Mouse (Mus musculus) retina, adult 2 months (tissue): ENCODE data around the gene Hp1bp3.

Experiments used
- DNase-seq: peaks from one replicate; pipeline ENCODE4 v3.0.0-alpha.2; 2012; ENCODE audit warnings: low read depth, low spot score

Hp1bp3 gene

GRCm38 (mm10) chr4:138216200-138216890 lies at the start of gene Hp1bp3:
Hp1bp3 (plus strand) TSS chr4:138216296.
- DNase-seq, result peak; percentile 60

- no peak for DNase-seq
These were observed 49.6 kb upstream of the Hp1bp3 start for GRCm38 (mm10) chr4:138166519-138166918.

GRCm38 (mm10) chr4:138168162-138168561 lies 47.9 kb upstream of the Hp1bp3 start:
- DNase-seq, result no peak

GRCm38 (mm10) chr4:138169420-138169819 lies 46.7 kb upstream of the Hp1bp3 start:
- no peak for DNase-seq

- no peak for DNase-seq
These were observed 43.4 kb upstream of the Hp1bp3 start for GRCm38 (mm10) chr4:138172686-138173085.

- DNase-seq, result no peak
These were observed 36.7 kb upstream of the Hp1bp3 start for GRCm38 (mm10) chr4:138179391-138179790.

- no peak for DNase-seq
These were observed 35.4 kb upstream of the Hp1bp3 start for GRCm38 (mm10) chr4:138180719-138181118.

GRCm38 (mm10) chr4:138184056-138184455 lies 32.0 kb upstream of the Hp1bp3 start:
- no peak for DNase-seq

- DNase-seq, result no peak
These were observed 31.5 kb upstream of the Hp1bp3 start for GRCm38 (mm10) chr4:138184573-138184981.

GRCm38 (mm10) chr4:138185961-138186360 lies 30.1 kb upstream of the Hp1bp3 start:
- no peak for DNase-seq

GRCm38 (mm10) chr4:138187995-138188394 lies 28.1 kb upstream of the Hp1bp3 start:
- DNase-seq, result no peak

GRCm38 (mm10) chr4:138192561-138192960 lies 23.5 kb upstream of the Hp1bp3 start:
- DNase-seq, result no peak

- DNase-seq, result no peak
These were observed 15.3 kb upstream of the Hp1bp3 start for GRCm38 (mm10) chr4:138200769-138201168.

GRCm38 (mm10) chr4:138201696-138202095 lies 14.4 kb upstream of the Hp1bp3 start:
- no peak for DNase-seq

GRCm38 (mm10) chr4:138210116-138210515 lies 6.0 kb upstream of the Hp1bp3 start:
- DNase-seq, result no peak

- DNase-seq, result no peak
These were observed 2.2 kb upstream of the Hp1bp3 start for GRCm38 (mm10) chr4:138213861-138214260.

GRCm38 (mm10) chr4:138215671-138216199 lies 361 bp upstream of the Hp1bp3 start:
- DNase-seq, result peak; percentile 13

- DNase-seq, result peak; percentile 94
These were observed 846 bp downstream of the Hp1bp3 start for GRCm38 (mm10) chr4:138216891-138217392.

GRCm38 (mm10) chr4:138217441-138217840 lies 1.3 kb downstream of the Hp1bp3 start:
- no peak for DNase-seq

GRCm38 (mm10) chr4:138217951-138218685 lies 2.0 kb downstream of the Hp1bp3 start:
- no peak for DNase-seq

GRCm38 (mm10) chr4:138219331-138219730 lies 3.2 kb downstream of the Hp1bp3 start:
- DNase-seq, result no peak

GRCm38 (mm10) chr4:138220761-138221160 lies 4.7 kb downstream of the Hp1bp3 start:
- no peak for DNase-seq

- DNase-seq, result no peak
These were observed 5.3 kb downstream of the Hp1bp3 start for GRCm38 (mm10) chr4:138221406-138221805.
